Mouse (Mus musculus): Measurements from ENCODE around the gene Wnt7b. TPM values are rescaled to one million over a fixed set of nuclear protein-coding genes. Genes with fewer than 3 reads are reported as not detected.
A peak's percentile ranks its signal among the peaks of the same experiment; 100 is the strongest.

Gene Wnt7b
- total and polyA plus RNA-seq, 2 experiments from 2014 or later = 26.0 to 56.6 TPM

GRCm38 (mm10) chr15:85497981-85498475, 84.2 kb downstream of the Wnt7b start:
- Histone ChIP-seq H3K27ac (peak overlapping the region; percentile 54; the same call in 1 of the 2 replicates), H3K36me3 (ENCODE audit: insufficient read depth, low read length) (no peaks in the 10 kb centered on the region), H3K27me3 (ENCODE audit: insufficient read depth, low read length) (no peaks in the 10 kb centered on the region), H3K9me3 (ENCODE audit: low read length) (no peaks in the 10 kb centered on the region), H3K4me2 (ENCODE audit: low read depth, low read length) (no peak overlapping the region), H3K4me1 (ENCODE audit: insufficient read depth, low read length) (peaks cover 16% of the 10 kb centered on the region), H3K4me3 (ENCODE audit: low read length) (no peak overlapping the region), H3K9ac (replicated peaks; ENCODE audit: low read length) (no peak overlapping the region)
- WGBS = 18% methylated on average over 10 of the region's 10 CpGs
- ATAC-seq (peak; percentile 83), DNase-seq (ENCODE audit: low spot score) (peak; percentile 43)
- no peak for TF ChIP-seq CTCF (IDR thresholded peaks at IDR 0.05; ENCODE audit: low read depth)

- TF ChIP-seq CTCF (IDR thresholded peaks at IDR 0.05; ENCODE audit: low read depth) = no peak
- DNase-seq (ENCODE audit: low spot score) = no peak
- 78% methylated on average over 4 of the region's 4 CpGs for WGBS
- no peak overlapping the region for H3K27ac ChIP-seq
- H3K9ac ChIP-seq (replicated peaks; ENCODE audit: low read length) = no peak overlapping the region
- H3K27me3 ChIP-seq (ENCODE audit: insufficient read depth, low read length) = no peaks in the 10 kb centered on the region
- no peak overlapping the region for H3K4me2 ChIP-seq (ENCODE audit: low read depth, low read length)
- H3K4me1 ChIP-seq (ENCODE audit: insufficient read depth, low read length) = peaks cover 16% of the 10 kb centered on the region
- ATAC-seq = no peak
- no peaks in the 10 kb centered on the region for H3K36me3 ChIP-seq (ENCODE audit: insufficient read depth, low read length)
- H3K9me3 ChIP-seq (ENCODE audit: low read length) = no peaks in the 10 kb centered on the region
- no peak overlapping the region for H3K4me3 ChIP-seq (ENCODE audit: low read length)
Measured at GRCm38 (mm10) chr15:85497548-85497947, 84.7 kb downstream of the Wnt7b start.

GRCm38 (mm10) chr15:85494163-85494621, 88.1 kb downstream of the Wnt7b start:
- ATAC-seq = 0 out of 2 replicates have a peak, but pooled peaks have one; percentile 57
- Histone ChIP-seq H3K9me3 (ENCODE audit: low read length) (no peaks in the 10 kb centered on the region), H3K36me3 (ENCODE audit: insufficient read depth, low read length) (no peaks in the 10 kb centered on the region), H3K9ac (replicated peaks; ENCODE audit: low read length) (no peak overlapping the region), H3K4me3 (ENCODE audit: low read length) (no peak overlapping the region), H3K27ac (peak overlapping the region; percentile 56; the same call in 1 of the 2 replicates), H3K27me3 (ENCODE audit: insufficient read depth, low read length) (no peaks in the 10 kb centered on the region), H3K4me1 (ENCODE audit: insufficient read depth, low read length) (peaks cover 16% of the 10 kb centered on the region), H3K4me2 (ENCODE audit: low read depth, low read length) (no peak overlapping the region; the same call in 1 of the 2 replicates)
- TF ChIP-seq CTCF (IDR thresholded peaks at IDR 0.05; ENCODE audit: low read depth) = no peak
- 3% methylated on average over 11 of the region's 11 CpGs for WGBS
- peak; percentile 68 for DNase-seq (ENCODE audit: low spot score)

- WGBS = 41% methylated on average over 7 of the region's 7 CpGs
- TF ChIP-seq CTCF (IDR thresholded peaks at IDR 0.05; ENCODE audit: low read depth) = no peak
Measured at GRCm38 (mm10) chr15:85489751-85490150, 92.5 kb downstream of the Wnt7b start.

GRCm38 (mm10) chr15:85488900-85489299, 93.4 kb downstream of the Wnt7b start:
- no peaks in the 10 kb centered on the region for H3K27me3 ChIP-seq (ENCODE audit: insufficient read depth, low read length)
- TF ChIP-seq CTCF (IDR thresholded peaks at IDR 0.05; ENCODE audit: low read depth) = no peak
- no peak for ATAC-seq
- no peak overlapping the region for H3K27ac ChIP-seq
- no peaks in the 10 kb centered on the region for H3K36me3 ChIP-seq (ENCODE audit: insufficient read depth, low read length)
- H3K4me3 ChIP-seq (ENCODE audit: low read length) = no peak overlapping the region
- no peak overlapping the region for H3K9ac ChIP-seq (replicated peaks; ENCODE audit: low read length)
- peaks cover 7% of the 10 kb centered on the region; the same call in 1 of the 2 replicates for H3K4me1 ChIP-seq (ENCODE audit: insufficient read depth, low read length)
- H3K4me2 ChIP-seq (ENCODE audit: low read depth, low read length) = no peak overlapping the region
- 73% methylated on average over 10 of the region's 10 CpGs for WGBS
- H3K9me3 ChIP-seq (ENCODE audit: low read length) = no peaks in the 10 kb centered on the region
- no peak for DNase-seq (ENCODE audit: low spot score)

More at GRCm38 (mm10) chr15:85489751-85490150, 92.5 kb downstream of the Wnt7b start:
- H3K9me3 ChIP-seq (ENCODE audit: low read length) = no peaks in the 10 kb centered on the region
- DNase-seq (ENCODE audit: low spot score) = no peak
- no peaks in the 10 kb centered on the region for H3K27me3 ChIP-seq (ENCODE audit: insufficient read depth, low read length)
- no peak overlapping the region for H3K27ac ChIP-seq
- H3K4me1 ChIP-seq (ENCODE audit: insufficient read depth, low read length) = peaks cover 15% of the 10 kb centered on the region
- H3K4me3 ChIP-seq (ENCODE audit: low read length) = no peak overlapping the region
- H3K9ac ChIP-seq (replicated peaks; ENCODE audit: low read length) = no peak overlapping the region
- H3K36me3 ChIP-seq (ENCODE audit: insufficient read depth, low read length) = no peaks in the 10 kb centered on the region
- ATAC-seq = no peak
- no peak overlapping the region for H3K4me2 ChIP-seq (ENCODE audit: low read depth, low read length)

Other genes with a start within 250 kb of the Wnt7b start
- gene Atxn10, start 246.2 kb downstream of the Wnt7b start, total RNA-seq (2014; rRNA removed) = 292 and 298 TPM in 2 replicates
- 485 and 499 TPM in 2 replicates for gene Atxn10, start 246.2 kb downstream of the Wnt7b start, polyA plus RNA-seq (2015; fragmentation: Nextera tagmentation; extraction: Ambion mirVana)
- not detected in 2 replicates for gene 7530416G11Rik, start 79.2 kb downstream of the Wnt7b start, total RNA-seq (2014; rRNA removed)
- not detected in 2 replicates for gene 7530416G11Rik, start 79.2 kb downstream of the Wnt7b start, polyA plus RNA-seq (2015; fragmentation: Nextera tagmentation; extraction: Ambion mirVana)
- gene Ppara, start 152.5 kb upstream of the Wnt7b start, total RNA-seq (2014; rRNA removed) = 1.2 and 6.6 TPM in 2 replicates
- 1.9 and 2.7 TPM in 2 replicates for gene Ppara, start 152.5 kb upstream of the Wnt7b start, polyA plus RNA-seq (2015; fragmentation: Nextera tagmentation; extraction: Ambion mirVana)
- 21.0 and 32.6 TPM in 2 replicates for gene Cdpf1, start 229.2 kb upstream of the Wnt7b start, total RNA-seq (2014; rRNA removed)
- 22.9 and 25.0 TPM in 2 replicates for gene Cdpf1, start 229.2 kb upstream of the Wnt7b start, polyA plus RNA-seq (2015; fragmentation: Nextera tagmentation; extraction: Ambion mirVana)
- 0.26 and 1.0 TPM in 2 replicates for gene Pkdrej, start 239.3 kb upstream of the Wnt7b start, total RNA-seq (2014; rRNA removed)
- 0.06 and 0.13 TPM in 2 replicates for gene Pkdrej, start 239.3 kb upstream of the Wnt7b start, polyA plus RNA-seq (2015; fragmentation: Nextera tagmentation; extraction: Ambion mirVana)
- gene Ttc38, start 249.8 kb upstream of the Wnt7b start, total RNA-seq (2014; rRNA removed) = 4.7 and 5.4 TPM in 2 replicates
- 2.0 and 3.1 TPM in 2 replicates for gene Ttc38, start 249.8 kb upstream of the Wnt7b start, polyA plus RNA-seq (2015; fragmentation: Nextera tagmentation; extraction: Ambion mirVana)

Data from hindbrain, postnatal 0 days (tissue).